Mouse (Mus musculus): ENCODE results near the gene Plekhd1.

- TF ChIP-seq CTCF (IDR thresholded peaks at IDR 0.05; ENCODE audit: low read depth) (no peak), EP300 (IDR thresholded peaks at IDR 0.05; ENCODE audit: low read depth) (no peak)
Measured at GRCm38 (mm10) chr12:80757751-80758558, 65.6 kb downstream of the Plekhd1 start.

All from liver, embryonic 14.5 days (tissue).